ENCODE assay signal across 10 mouse cellular contexts in genomic region chr11:76429966-76430631, GRCm38 (mm10). TPM values are rescaled to one million over a fixed set of nuclear protein-coding genes. Genes with fewer than 3 reads are reported as not detected.
DNase-seq lines count a peak whose midpoint lies in the region; ATAC-seq lines count a peak whose summit lies in the region.
"Had no signal": no experiment of that assay in that cellular context is flagged by ENCODE, and none has a peak within 500 bp of the region (broad histone marks: within the 10 kb centered on the region; RNA-seq: fewer than 3 reads in every experiment).

No protein-coding gene starts in this region.

- peak overlapping the region; percentile 42; the same call in 1 of the 2 replicates for H3K9ac ChIP-seq in heart, embryonic 14.5 days (ENCODE audit: low read length)
- H3K9ac ChIP-seq in embryonic facial prominence, embryonic 13.5 days, result peak overlapping the region; percentile 57
- H3K9ac ChIP-seq in neural tube, embryonic 11.5 days (ENCODE audit: low read length), result peak overlapping the region; percentile 15
- H3K9ac ChIP-seq: stomach, embryonic 15.5 days had no signal

- WGBS in heart, embryonic 14.5 days, result 69% methylated on average over 6 of the region's 6 CpGs
- 22% methylated on average over 6 of the region's 6 CpGs for WGBS in embryonic facial prominence, embryonic 13.5 days
- 70% methylated on average over 6 of the region's 6 CpGs for WGBS in neural tube, embryonic 11.5 days

- ATAC-seq in heart, embryonic 14.5 days (ENCODE audit: insufficient number of reproducible peaks, insufficient read depth, low FRiP score, low read depth), result no peak
- peak; percentile 78 for ATAC-seq in embryonic facial prominence, embryonic 13.5 days (ENCODE audit: insufficient number of reproducible peaks, insufficient read depth, low FRiP score, low TSS enrichment, low read depth)
- ATAC-seq in neural tube, embryonic 11.5 days (ENCODE audit: insufficient read depth, low FRiP score, low TSS enrichment), result no peak

- H3K4me2 ChIP-seq in heart, embryonic 14.5 days (ENCODE audit: low read length), result no peak overlapping the region
- H3K4me2 ChIP-seq in embryonic facial prominence, embryonic 13.5 days, result peak overlapping the region; percentile 17; the same call in 1 of the 2 replicates
- no peak overlapping the region for H3K4me2 ChIP-seq in neural tube, embryonic 11.5 days (ENCODE audit: low read depth)
- H3K4me2 ChIP-seq: stomach, embryonic 15.5 days had no signal

- peaks cover 48 to 68% of the 10 kb centered on the region in 2 experiments for H3K4me1 ChIP-seq in heart, embryonic 14.5 days (ENCODE audit: control insufficient read depth in 2 of 2, insufficient read depth in 2 of 2, low read length in 2 of 2)
- peaks cover 68% of the 10 kb centered on the region for H3K4me1 ChIP-seq in embryonic facial prominence, embryonic 13.5 days
- H3K4me1 ChIP-seq in neural tube, embryonic 11.5 days (ENCODE audit: control insufficient read depth, insufficient read depth, low read length), result 0 out of 2 replicates have a peak, but pooled peaks cover 3% of the 10 kb centered on the region

- H3K4me3 ChIP-seq in heart, embryonic 14.5 days (ENCODE audit: control insufficient read depth in 1 of 2, insufficient read depth in 1 of 2, low read depth in 1 of 2, low read length in 2 of 2), result no peak overlapping the region
- no peak overlapping the region for H3K4me3 ChIP-seq in embryonic facial prominence, embryonic 13.5 days
- H3K4me3 ChIP-seq in neural tube, embryonic 11.5 days (ENCODE audit: low read depth, low read length), result no peak overlapping the region
- H3K4me3 ChIP-seq: stomach, embryonic 15.5 days had no signal

- no peaks in the 10 kb centered on the region for H3K9me3 ChIP-seq in heart, embryonic 14.5 days (ENCODE audit: control insufficient read depth, low read length)
- H3K9me3 ChIP-seq in embryonic facial prominence, embryonic 13.5 days, result no peaks in the 10 kb centered on the region
- H3K9me3 ChIP-seq in neural tube, embryonic 11.5 days (ENCODE audit: control insufficient read depth, low read length), result no peaks in the 10 kb centered on the region
- H3K9me3 ChIP-seq: stomach, embryonic 15.5 days had no signal

- H3K27ac ChIP-seq in heart, embryonic 14.5 days (replicated peaks in 1 of 2; ENCODE audit: control insufficient read depth in 1 of 2, insufficient read depth in 1 of 2, low read depth in 2 of 2, low read length in 2 of 2), result peak overlapping the region; percentile 72 to 86
- H3K27ac ChIP-seq in embryonic facial prominence, embryonic 13.5 days, result peak overlapping the region; percentile 95
- peak overlapping the region; percentile 62 for H3K27ac ChIP-seq in neural tube, embryonic 11.5 days (ENCODE audit: low read depth, low read length)
- H3K27ac ChIP-seq: stomach, embryonic 15.5 days had no signal

- peaks cover 14% of the 10 kb centered on the region for H3K36me3 ChIP-seq in heart, embryonic 14.5 days (ENCODE audit: control insufficient read depth, insufficient read depth, low read length)
- peaks cover 27% of the 10 kb centered on the region; the same call in 1 of the 2 replicates for H3K36me3 ChIP-seq in embryonic facial prominence, embryonic 13.5 days
- no peaks in the 10 kb centered on the region; the same call in 1 of the 2 replicates for H3K36me3 ChIP-seq in neural tube, embryonic 11.5 days (ENCODE audit: control insufficient read depth, insufficient read depth, low read length)

- no peaks in the 10 kb centered on the region for H3K27me3 ChIP-seq in heart, embryonic 14.5 days (ENCODE audit: control insufficient read depth, insufficient read depth, low read length)
- no peaks in the 10 kb centered on the region for H3K27me3 ChIP-seq in embryonic facial prominence, embryonic 13.5 days
- no peaks in the 10 kb centered on the region for H3K27me3 ChIP-seq in neural tube, embryonic 11.5 days (ENCODE audit: control insufficient read depth, insufficient read depth, low read length)
- H3K27me3 ChIP-seq: stomach, embryonic 15.5 days had no signal

- DNase-seq in heart, adult 8-10 months (ENCODE audit: low spot score), result no peak
- DNase-seq in hindlimb bud, embryonic 11.5 days (ENCODE audit: extremely low spot score, low read depth, low spot score), result peak; percentile 64
- DNase-seq in neural tube, embryonic 11.5 days (ENCODE audit: low spot score), result no peak
- DNase-seq in frontal cortex, postnatal 25 days (ENCODE audit: low spot score in 2 of 2), result no peak
- DNase-seq in kidney, postnatal 10 days, result no peak
- DNase-seq in spleen, postnatal 4 days (ENCODE audit: low spot score in 2 of 2), result no peak
- DNase-seq: kidney, adult 2 months had no signal

RNA-seq across cellular contexts. Expression of gene Timm22, which starts 23.3 kb away (rescaled TPM):
- polyA plus RNA-seq in heart, embryonic 14.5 days (2014; fragmentation: Nextera tagmentation; extraction: Ambion mirVana), result 93.4 and 96.2 TPM in 2 replicates
- total RNA-seq in heart, adult 8-10 months (2022), result 10 to 100 TPM; 32.9 to 54.5 (median 39.9) TPM
- polyA plus RNA-seq in embryonic facial prominence, embryonic 13.5 days (2015; fragmentation: Nextera tagmentation; extraction: Ambion mirVana), result 111 and 130 TPM in 2 replicates
- 124 and 136 TPM in 2 replicates for polyA plus RNA-seq in neural tube, embryonic 11.5 days (2014; fragmentation: Nextera tagmentation; extraction: Ambion mirVana)

RNA-seq across cellular contexts. Expression of gene Nxn, which starts 31.2 kb away (rescaled TPM):
- 23.7 and 26.8 TPM in 2 replicates for polyA plus RNA-seq in heart, embryonic 14.5 days (2014; fragmentation: Nextera tagmentation; extraction: Ambion mirVana)
- total RNA-seq in heart, adult 8-10 months (2022), result 10 to 100 TPM in 3 of 4 experiments, 1 to 10 TPM in 1; 9.8 to 13.0 (median 11.0) TPM
- polyA plus RNA-seq in embryonic facial prominence, embryonic 13.5 days (2015; fragmentation: Nextera tagmentation; extraction: Ambion mirVana), result 76.8 and 77.6 TPM in 2 replicates
- 55.3 and 57.7 TPM in 2 replicates for polyA plus RNA-seq in neural tube, embryonic 11.5 days (2014; fragmentation: Nextera tagmentation; extraction: Ambion mirVana)
